ENCODE assay signal across 9 mouse cellular contexts in genomic region chr4:87037592-87037991, GRCm38 (mm10).
DNase-seq lines count a peak whose midpoint lies in the region; ATAC-seq and TF ChIP-seq lines count a peak whose summit lies in the region.
"Had no signal": no experiment of that assay in that cellular context is flagged by ENCODE, and none has a peak within 500 bp of the region (broad histone marks: within the 10 kb centered on the region; RNA-seq: fewer than 3 reads in every experiment).

No protein-coding gene starts in this region.

- H3K9ac ChIP-seq in hindbrain, embryonic 11.5 days (ENCODE audit: low read depth, low read length), result no peak overlapping the region
- no peak overlapping the region for H3K9ac ChIP-seq in hindbrain, embryonic 16.5 days (ENCODE audit: low read depth, low read length)
- H3K9ac ChIP-seq in neural tube, embryonic 12.5 days, result no peak overlapping the region
- no peak overlapping the region for H3K9ac ChIP-seq in neural tube, embryonic 15.5 days (replicated peaks)
- H3K9ac ChIP-seq in stomach, postnatal 0 days (ENCODE audit: low read length), result no peak overlapping the region

- 82% methylated on average over 4 of the region's 4 CpGs for WGBS in hindbrain, embryonic 11.5 days
- WGBS in hindbrain, embryonic 16.5 days, result 71% methylated on average over 4 of the region's 4 CpGs
- 78% methylated on average over 4 of the region's 4 CpGs for WGBS in neural tube, embryonic 12.5 days
- 72% methylated on average over 4 of the region's 4 CpGs for WGBS in neural tube, embryonic 15.5 days
- WGBS in stomach, postnatal 0 days, result 75% methylated on average over 4 of the region's 4 CpGs

- H3K27me3 ChIP-seq in hindbrain, embryonic 11.5 days (ENCODE audit: control insufficient read depth, insufficient read depth, low read length), result no peaks in the 10 kb centered on the region
- H3K27me3 ChIP-seq in hindbrain, embryonic 16.5 days (replicated peaks; ENCODE audit: control insufficient read depth, insufficient read depth, low read length), result no peaks in the 10 kb centered on the region
- no peaks in the 10 kb centered on the region for H3K27me3 ChIP-seq in neural tube, embryonic 12.5 days (replicated peaks)
- H3K27me3 ChIP-seq in neural tube, embryonic 15.5 days (replicated peaks), result no peaks in the 10 kb centered on the region
- H3K27me3 ChIP-seq in stomach, postnatal 0 days (ENCODE audit: control insufficient read depth, insufficient read depth, low read length), result no peaks in the 10 kb centered on the region

- H3K27ac ChIP-seq in hindbrain, embryonic 11.5 days (ENCODE audit: low read depth, low read length), result no peak overlapping the region
- no peak overlapping the region for H3K27ac ChIP-seq in hindbrain, embryonic 16.5 days (ENCODE audit: low read depth, low read length)
- no peak overlapping the region for H3K27ac ChIP-seq in neural tube, embryonic 12.5 days
- no peak overlapping the region for H3K27ac ChIP-seq in neural tube, embryonic 15.5 days (replicated peaks)
- H3K27ac ChIP-seq in stomach, postnatal 0 days (replicated peaks), result no peak overlapping the region

- DNase-seq in hindbrain, embryonic 11.5 days (ENCODE audit: low spot score), result peak; percentile 39
- DNase-seq in embryo, embryonic 9.5 days (ENCODE audit: extremely low spot score), result peak; percentile 14
- DNase-seq in stomach, postnatal 0 days (ENCODE audit: low spot score), result no peak
- no peak for DNase-seq in right cerebral cortex, adult 2 months (ENCODE audit: low spot score in 2 of 2)
- no peak for DNase-seq in layer of hippocampus, postnatal 14 days (ENCODE audit: low spot score in 2 of 2)
- DNase-seq: thymus, adult 2 months had no signal

- H3K36me3 ChIP-seq in hindbrain, embryonic 11.5 days (ENCODE audit: control insufficient read depth, insufficient read depth, low read length), result no peaks in the 10 kb centered on the region
- H3K36me3 ChIP-seq in hindbrain, embryonic 16.5 days (ENCODE audit: control insufficient read depth, insufficient read depth, low read length), result no peaks in the 10 kb centered on the region
- no peaks in the 10 kb centered on the region for H3K36me3 ChIP-seq in neural tube, embryonic 12.5 days
- no peaks in the 10 kb centered on the region for H3K36me3 ChIP-seq in neural tube, embryonic 15.5 days
- H3K36me3 ChIP-seq in stomach, postnatal 0 days (ENCODE audit: control insufficient read depth, insufficient read depth, low read length), result no peaks in the 10 kb centered on the region

- no peak overlapping the region for H3K4me2 ChIP-seq in hindbrain, embryonic 11.5 days (replicated peaks; ENCODE audit: low read depth, low read length)
- no peak overlapping the region for H3K4me2 ChIP-seq in hindbrain, embryonic 16.5 days (ENCODE audit: low read length)
- no peak overlapping the region for H3K4me2 ChIP-seq in neural tube, embryonic 12.5 days (replicated peaks)
- no peak overlapping the region for H3K4me2 ChIP-seq in neural tube, embryonic 15.5 days
- no peak overlapping the region for H3K4me2 ChIP-seq in stomach, postnatal 0 days (replicated peaks; ENCODE audit: low read depth)

- no peaks in the 10 kb centered on the region for H3K4me1 ChIP-seq in hindbrain, embryonic 11.5 days (replicated peaks; ENCODE audit: control insufficient read depth, insufficient read depth, low read length)
- peaks cover 3% of the 10 kb centered on the region for H3K4me1 ChIP-seq in hindbrain, embryonic 16.5 days (ENCODE audit: control insufficient read depth, insufficient read depth, low read depth, low read length)
- H3K4me1 ChIP-seq in neural tube, embryonic 12.5 days, result no peaks in the 10 kb centered on the region
- 0 out of 2 replicates have a peak, but pooled peaks cover 2% of the 10 kb centered on the region for H3K4me1 ChIP-seq in neural tube, embryonic 15.5 days
- H3K4me1 ChIP-seq in stomach, postnatal 0 days (replicated peaks; ENCODE audit: control insufficient read depth, insufficient read depth), result no peaks in the 10 kb centered on the region

- no peaks in the 10 kb centered on the region for H3K9me3 ChIP-seq in hindbrain, embryonic 11.5 days (ENCODE audit: control insufficient read depth, low read length)
- H3K9me3 ChIP-seq in hindbrain, embryonic 16.5 days (ENCODE audit: control insufficient read depth, low read length), result no peaks in the 10 kb centered on the region
- H3K9me3 ChIP-seq in neural tube, embryonic 12.5 days, result no peaks in the 10 kb centered on the region
- H3K9me3 ChIP-seq in neural tube, embryonic 15.5 days (replicated peaks), result no peaks in the 10 kb centered on the region
- no peaks in the 10 kb centered on the region for H3K9me3 ChIP-seq in stomach, postnatal 0 days (ENCODE audit: control insufficient read depth, low read length)

- H3K4me3 ChIP-seq in hindbrain, embryonic 11.5 days (ENCODE audit: low read depth, low read length), result no peak overlapping the region
- H3K4me3 ChIP-seq in hindbrain, embryonic 16.5 days (ENCODE audit: low read length), result no peak overlapping the region
- no peak overlapping the region for H3K4me3 ChIP-seq in neural tube, embryonic 12.5 days
- H3K4me3 ChIP-seq in neural tube, embryonic 15.5 days (replicated peaks), result no peak overlapping the region
- H3K4me3 ChIP-seq in stomach, postnatal 0 days (ENCODE audit: low read depth, low read length), result no peak overlapping the region

- peak; percentile 65 for TF ChIP-seq CTCF in stomach, postnatal 0 days (IDR thresholded peaks at IDR 0.05; ENCODE audit: low read depth)

- ATAC-seq in hindbrain, embryonic 11.5 days (ENCODE audit: low FRiP score), result no peak
- ATAC-seq in hindbrain, embryonic 16.5 days, result no peak
- 0 out of 2 replicates have a peak, but pooled peaks have one; percentile 56 for ATAC-seq in neural tube, embryonic 12.5 days (ENCODE audit: low FRiP score, low read depth)
- no peak for ATAC-seq in neural tube, embryonic 15.5 days (ENCODE audit: low FRiP score)
- no peak for ATAC-seq in stomach, postnatal 0 days (ENCODE audit: low FRiP score, low TSS enrichment)

- TF ChIP-seq EP300 in stomach, postnatal 0 days (optimal IDR thresholded peaks at IDR 0.05), result no peak

Comparison
In these comparisons a context has a peak if more than half of its experiments do, and no peak if none do; other contexts are left out.
1. DNase-seq: peak in hindbrain, embryonic 11.5 days (single experiment) and embryo, embryonic 9.5 days (single experiment); none in stomach, postnatal 0 days (single experiment), right cerebral cortex, adult 2 months (0 of 2) and layer of hippocampus, postnatal 14 days (0 of 2).